Mouse (Mus musculus) frontal cortex, postnatal 25 days (tissue): ENCODE results near the gene Smyd2.

Experiments
- DNase-seq, 2 experiments: peaks; one replicate each; pipeline ENCODE4 v3.0.0; 2022; ENCODE audit warnings: low spot score in 2 of 2

Smyd2 gene

DNA sequence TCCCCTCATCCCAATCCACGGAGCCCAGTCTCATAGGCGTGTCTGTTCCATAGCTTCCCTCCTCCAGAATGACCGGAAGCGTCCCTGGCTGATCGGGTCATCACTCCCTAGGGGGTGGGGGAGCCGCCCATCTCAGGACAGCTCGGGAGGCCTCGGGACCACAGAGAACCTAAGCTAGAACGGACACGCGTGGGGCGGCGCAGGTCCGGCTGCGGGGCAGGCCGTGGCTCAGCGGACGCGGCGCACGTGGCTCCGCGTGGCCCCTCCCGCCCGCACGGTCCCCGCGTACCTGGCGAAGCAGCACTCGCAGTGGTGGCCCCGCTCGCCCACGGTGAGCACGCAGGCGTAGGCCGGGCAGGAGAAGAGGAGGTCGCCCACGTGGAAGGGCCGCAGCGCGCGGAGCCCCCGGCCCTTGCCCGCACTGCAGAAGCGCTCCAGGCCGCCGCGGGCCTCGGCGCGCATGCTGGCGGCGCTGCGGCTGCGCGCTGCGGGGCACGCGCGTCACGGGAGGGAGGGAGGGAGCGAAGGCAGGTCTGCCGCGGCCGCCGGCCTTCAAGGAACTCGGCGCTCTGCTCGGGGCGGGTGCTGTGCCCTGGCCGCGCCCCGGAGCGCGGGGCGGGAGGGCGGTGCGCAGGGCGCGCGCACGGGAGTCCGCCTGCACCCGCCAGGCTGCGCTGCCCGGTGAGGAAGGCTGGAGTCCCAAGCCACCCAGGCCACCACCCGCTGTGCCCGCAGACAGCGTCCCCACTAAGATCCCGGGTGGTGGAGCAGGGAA, at the start of gene Smyd2:
Smyd2 (minus strand) TSS at position 546 of the 775 bp plus-strand sequence.
- peak; percentile 25 to 37 for DNase-seq

DNA sequence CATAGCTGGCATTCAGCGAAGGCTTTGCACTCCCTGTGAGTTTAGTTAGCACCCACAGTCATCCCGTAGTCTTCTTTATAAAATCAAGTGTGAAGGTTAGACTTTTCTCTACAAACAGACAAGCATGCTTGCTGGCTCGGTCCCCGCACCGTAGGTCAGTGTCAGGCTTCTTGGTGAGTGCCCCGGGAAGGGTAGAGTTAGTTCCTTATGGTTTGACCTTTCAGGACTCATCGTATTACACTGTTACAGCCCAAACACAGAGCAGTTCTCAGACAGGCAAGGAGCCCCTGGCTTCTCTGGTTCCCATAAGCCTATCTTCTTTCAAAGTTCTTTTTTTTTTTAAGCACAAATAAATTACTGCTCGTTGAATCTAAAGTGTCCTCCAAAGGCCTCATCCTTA, 48.2 kb upstream of the Smyd2 start:
- DNase-seq: no peak

DNA sequence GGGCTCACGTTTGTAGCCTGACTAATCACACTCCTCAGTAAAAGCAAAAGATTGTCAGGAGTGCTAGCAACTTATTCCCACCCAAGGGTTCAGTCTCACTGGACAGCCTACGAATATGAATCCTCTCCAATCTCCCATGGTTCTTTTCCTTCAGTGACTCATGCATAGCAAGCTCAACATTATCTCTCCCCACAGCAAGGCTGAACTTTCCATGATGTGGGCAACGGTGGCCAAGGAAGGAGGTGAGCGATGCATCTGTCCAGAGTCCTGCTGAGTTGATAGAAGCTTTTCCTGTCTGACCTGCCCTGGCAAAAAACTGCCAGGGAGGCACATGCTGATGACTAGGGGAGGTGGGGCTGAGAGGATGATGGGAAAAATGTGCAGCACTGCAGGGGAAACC, 45.9 kb upstream of the Smyd2 start:
- DNase-seq: no peak

DNA sequence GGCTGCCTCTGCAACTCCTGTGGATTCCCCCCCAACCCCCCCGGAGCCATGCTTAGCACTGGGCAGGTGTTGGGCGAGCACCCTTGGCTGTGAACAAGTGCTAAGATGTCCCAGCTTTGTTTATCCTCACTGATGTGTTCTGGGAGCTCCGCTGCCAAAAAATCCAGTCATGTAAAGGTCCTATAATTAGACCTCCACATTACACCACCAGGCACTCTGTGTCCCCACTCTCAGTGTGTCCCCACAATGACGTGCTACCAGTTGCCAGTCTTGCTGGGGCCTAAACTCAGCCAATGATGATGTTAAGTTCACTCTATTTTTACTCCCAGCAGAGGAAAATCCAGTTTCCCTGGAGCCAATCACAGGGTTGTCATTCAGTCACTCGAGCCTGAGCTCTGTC, 38.3 kb upstream of the Smyd2 start:
- peak in 1 of 2 experiments; percentile 16 for DNase-seq

DNA sequence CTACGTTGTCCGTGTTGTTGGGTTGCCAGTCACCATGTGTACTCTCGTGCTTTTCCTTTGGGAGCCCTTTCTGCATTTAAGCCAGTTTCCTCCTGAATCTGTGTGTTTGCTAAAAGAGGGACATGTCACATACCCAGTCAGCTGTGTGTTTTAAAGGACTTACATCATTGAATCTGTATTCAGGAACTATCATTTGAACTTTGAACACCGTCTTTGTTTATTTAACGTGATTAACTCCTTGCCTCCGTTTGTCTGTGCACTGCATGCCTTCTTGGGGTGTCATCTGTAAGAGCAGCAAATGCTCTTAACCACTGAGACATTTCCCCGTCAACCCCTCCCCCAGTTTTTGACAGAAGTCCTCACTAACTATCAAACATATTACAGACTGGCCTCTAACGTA, 37.6 kb upstream of the Smyd2 start:
- DNase-seq: no peak

DNA sequence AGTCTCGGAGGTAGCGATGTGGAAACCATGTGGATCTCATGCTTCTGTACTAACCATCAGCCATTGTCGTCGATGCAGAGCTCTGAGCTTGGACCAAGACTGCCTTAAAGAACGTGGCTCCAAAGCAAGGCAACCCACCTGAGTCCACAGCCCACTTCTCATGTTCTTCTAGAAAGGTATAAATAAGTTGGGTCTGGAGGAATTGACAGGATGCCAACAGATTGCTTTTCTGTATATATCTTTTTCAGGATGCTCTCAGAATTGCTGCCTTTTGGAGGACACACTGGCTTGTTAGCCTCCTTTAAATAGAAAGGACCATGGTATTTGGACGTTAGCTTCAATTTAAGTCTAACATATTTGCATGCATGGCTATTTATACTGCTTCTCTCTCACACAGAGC, 29.7 kb upstream of the Smyd2 start:
- no peak for DNase-seq

DNA sequence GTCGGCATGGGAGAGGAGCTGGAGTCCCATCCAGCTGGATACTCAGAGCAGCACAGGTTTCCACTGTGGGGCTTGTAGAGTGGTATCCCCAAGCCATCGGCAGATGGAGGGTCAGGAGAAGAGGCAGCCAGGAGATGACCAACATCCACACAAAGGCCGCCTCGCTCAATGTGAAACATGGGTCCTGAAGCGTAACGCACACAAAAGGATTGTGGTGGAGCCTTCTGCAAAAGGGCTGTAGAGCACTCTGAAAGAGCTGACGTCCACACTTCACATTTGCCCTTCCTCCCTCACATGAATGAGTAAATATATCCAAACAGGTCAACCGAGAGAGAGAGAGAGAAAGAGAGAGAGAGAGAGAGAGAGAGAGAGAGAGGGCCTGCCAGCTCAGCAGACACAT, 25.2 kb upstream of the Smyd2 start:
- no peak for DNase-seq

DNA sequence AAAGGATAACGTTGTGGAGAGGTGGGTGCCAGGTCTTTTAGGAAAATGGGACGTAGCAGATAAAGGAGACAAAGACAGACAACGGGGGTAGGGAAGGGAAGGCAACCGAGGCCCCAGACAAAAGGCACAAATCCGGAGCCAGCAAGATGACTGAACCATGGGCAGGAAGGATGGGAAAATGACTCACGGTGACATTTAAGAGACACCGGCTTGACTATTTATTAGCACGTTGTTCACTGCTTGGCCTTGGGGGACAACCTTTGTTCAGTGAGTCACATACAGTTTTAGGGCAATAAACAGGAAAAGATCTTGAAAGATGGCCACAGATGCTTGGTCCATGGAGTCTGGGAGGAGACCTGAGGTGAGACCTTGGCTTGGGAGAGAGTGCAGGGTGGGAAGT, 24.0 kb upstream of the Smyd2 start:
- no peak for DNase-seq

DNA sequence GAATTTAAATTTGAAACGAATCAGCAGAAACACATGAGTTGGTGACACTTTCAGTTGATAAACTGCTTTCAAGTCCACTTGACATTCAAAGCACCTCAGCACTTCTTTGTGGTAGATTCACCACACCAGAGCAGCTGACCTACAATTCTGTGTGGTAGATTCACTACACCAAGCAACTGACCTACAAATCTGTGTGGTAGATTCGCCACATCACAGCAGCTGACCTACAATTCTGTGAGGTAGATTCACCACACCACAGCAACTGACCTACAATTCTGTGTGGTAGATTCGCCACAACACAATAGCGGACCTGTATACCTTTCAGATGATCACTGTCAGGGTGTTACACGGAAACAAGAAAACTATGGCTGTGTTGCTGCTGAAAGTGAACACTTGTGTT, 19.6 kb upstream of the Smyd2 start:
- no peak for DNase-seq

DNA sequence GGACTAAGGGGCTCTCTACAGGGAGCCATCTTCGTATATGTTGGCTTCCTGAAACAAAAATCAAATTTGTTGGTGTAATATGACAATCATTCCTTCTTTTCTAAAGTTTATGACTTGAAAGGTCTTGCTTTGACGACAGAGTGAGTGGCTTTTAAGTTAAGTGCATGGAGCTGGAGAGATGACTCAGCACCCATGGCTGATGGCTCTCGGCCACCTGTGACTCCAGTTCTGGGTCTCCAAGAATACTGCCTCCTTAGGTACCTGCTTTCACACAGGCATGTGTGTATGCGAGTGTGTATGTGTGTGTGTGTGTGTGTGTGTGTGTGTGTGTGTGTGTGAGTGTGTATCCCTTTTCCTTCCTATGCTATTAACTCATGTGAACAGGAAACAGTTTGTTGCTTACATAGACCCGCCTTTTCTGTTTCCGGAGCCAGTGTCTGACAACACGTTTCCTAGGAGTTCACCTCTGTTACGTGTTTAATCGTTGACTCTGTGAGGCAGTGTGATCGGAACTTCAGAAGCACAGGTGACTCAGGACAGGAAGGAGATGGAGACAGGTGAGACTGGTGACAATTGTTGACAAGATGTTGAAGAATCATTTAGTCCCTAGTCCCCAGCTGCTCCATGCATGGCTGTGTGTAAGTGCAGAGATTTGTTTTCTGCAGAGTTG, 14.4 kb upstream of the Smyd2 start:
- no peak for DNase-seq

DNA sequence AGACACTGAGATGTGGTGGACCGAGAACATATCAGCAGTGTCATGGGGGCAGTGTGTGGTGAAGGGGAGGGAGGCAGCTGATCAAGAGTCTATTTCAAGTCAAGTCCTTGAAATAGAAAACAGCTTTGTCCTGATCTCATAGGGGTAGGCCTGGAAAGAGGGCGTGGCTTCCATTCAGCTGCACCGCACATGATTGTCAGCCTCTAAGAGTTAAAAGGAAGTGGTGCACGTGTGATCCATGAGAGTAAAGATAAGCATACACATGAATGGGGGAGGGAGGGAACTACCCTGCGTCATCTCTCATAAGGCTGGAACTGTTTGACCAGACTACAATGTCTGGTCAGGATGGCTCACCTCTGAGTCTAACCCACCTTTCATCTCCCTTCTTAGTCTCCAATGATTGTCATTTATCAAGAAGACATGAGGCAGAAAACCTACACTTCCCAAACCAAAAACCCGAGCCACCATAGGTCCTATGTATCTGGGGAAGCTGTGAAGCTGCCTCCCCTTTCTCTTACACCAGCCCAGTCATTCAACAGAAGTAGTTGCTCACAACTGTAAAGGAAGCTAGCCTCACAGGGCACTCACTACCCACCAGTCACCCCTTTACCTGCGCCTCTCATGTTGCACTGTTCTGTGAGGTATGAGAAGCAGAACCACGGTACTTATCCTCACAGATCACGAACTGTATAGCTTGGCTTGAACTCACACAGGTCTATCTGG, 11.5 kb upstream of the Smyd2 start:
- no peak for DNase-seq

DNA sequence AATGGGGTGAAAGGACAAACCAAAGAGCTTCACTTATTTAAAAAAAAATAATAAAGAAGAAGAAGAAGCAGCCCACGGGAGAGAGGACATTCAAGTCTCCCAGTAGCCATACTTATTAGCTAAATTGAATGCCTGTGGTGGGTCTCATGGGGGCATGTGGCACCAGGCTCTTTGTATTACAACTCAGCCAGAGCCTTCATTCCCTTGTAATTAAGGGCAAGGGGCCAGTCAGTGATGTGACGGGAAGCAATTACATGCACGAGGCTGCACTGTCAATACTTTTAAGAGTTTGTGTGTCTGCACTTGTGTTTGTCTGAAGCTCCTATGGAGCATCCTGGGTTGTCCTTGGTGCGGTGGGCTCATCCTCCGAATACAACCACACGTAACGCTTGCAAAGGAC, 10.8 kb upstream of the Smyd2 start:
- no peak for DNase-seq

DNA sequence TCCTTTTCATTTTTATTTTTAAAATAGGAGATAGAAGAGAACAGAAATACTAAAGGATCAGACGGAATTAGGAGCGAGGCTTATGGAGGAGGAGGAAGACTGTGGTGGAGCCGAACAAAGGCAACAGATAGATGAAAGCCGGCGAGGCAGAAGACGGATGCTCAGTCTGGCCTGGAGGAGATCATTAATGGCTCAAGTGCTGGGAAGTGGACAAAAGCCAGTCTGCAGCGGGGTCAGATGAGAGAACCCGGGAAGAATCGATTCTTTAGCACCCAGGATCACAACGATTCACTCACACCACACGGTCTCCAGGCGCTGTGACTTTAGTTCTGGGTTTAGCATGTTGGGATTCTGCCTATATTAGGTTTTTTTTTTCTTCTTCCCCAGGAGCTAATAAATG, 10.0 kb upstream of the Smyd2 start:
- no peak for DNase-seq

DNA sequence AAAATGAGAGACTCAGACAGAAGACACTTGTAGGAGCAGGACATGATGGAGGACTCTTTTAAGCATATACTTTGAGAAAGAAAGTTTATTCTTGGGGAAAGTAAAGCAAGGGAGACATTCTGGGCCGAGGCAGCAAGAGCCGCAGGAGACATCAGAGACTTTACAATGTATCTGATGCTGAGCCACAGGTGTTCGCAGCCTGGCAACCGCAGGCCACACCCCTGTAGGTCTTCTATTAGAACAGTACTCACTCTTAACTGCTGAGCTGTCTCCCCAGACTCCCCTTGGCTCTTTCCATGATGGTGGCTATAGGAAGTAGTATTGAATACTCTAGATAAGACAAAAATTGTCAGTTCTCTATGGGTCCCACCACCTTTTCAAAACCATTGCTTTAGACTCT, 7.7 kb upstream of the Smyd2 start:
- DNase-seq: no peak

DNA sequence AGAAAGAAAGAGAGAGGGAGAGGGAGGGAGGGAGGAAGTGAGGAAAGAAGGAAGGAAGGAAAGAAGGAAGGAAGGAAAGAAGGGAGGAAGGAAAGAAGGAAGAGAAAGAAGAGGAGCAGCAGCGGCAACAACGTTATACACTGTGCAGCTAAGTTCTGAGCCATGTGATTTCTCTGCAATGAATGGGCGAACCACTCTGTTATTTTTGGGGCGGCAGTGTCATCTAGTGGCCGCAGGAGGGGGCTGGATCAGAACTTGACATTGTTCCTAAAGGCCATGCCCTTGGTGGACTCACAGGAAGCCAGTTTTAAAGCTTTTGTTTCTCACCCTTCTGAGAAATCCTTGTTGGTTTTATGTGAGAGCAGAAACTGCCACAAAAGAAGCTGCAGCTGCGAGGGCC, 5.5 kb upstream of the Smyd2 start:
- no peak for DNase-seq

DNA sequence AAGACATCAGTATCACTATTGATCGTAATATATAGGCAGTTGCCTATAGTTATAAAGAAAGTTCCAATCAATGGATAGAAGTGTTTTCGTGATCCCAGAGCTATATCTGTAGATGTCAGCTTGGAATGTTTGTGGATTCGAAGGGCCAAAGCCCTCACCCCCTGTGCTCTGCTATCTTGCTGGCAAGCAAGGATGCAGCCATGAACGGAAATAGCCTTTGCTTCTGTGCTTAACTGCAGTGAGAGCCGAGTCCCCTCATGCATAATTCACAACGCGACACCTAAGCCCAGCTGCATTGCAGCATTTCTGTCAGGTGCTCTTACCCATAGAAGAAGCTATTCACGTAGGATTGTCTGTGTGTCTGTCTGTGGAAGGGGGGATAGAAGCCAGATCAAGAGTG, 4.1 kb upstream of the Smyd2 start:
- DNase-seq: no peak

DNA sequence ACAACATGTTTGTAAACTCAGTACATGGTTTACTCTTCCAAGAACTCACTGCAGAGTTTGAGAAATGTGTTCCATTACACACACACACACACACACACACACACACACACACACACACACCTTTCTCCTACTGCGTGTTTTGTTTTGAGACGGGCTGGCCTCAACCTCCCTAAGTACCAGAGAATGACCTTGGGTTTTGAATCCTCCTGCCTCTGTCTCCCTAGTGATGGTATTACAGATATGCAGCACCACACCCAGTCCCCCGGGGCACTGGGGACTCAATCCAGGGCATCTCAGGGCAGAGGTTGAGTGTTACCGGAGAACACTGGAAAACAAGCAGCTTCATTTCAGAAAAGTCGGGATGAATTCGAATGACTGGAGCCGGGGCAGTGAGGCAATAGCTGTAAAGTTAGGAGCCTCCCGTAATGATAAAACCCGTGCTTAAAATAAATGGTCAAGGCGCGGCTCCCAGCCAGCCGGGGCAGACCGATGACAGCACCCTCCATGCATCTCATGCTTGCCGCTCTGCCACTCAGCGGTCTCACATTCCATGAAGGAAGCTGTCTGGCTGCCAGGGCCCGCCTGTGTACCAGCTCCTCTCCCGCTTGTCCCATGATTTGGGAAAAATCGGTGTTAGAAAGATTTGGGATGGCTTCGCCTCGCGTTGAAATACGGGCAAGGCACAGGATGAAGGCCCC, 1.9 kb upstream of the Smyd2 start:
- no peak for DNase-seq

DNA sequence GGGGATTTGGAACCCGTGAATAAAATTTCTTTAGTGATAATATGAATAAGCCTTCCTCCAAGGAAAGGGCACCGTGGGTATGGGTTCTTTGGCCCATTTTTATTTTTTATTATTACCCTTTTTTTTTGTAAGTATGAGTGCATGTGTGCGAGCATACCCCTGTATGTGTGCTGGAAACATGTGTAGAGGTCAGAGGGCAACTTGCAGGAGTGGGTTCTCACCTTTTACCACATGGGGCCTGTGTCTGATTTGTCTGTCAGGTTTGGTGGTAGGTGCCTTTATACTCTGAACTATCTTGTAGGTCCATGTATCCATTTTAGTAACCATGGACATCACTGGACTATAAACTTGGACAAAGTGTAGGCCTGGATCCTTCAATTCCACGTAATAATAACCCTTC, 994 bp upstream of the Smyd2 start:
- no peak for DNase-seq

DNA sequence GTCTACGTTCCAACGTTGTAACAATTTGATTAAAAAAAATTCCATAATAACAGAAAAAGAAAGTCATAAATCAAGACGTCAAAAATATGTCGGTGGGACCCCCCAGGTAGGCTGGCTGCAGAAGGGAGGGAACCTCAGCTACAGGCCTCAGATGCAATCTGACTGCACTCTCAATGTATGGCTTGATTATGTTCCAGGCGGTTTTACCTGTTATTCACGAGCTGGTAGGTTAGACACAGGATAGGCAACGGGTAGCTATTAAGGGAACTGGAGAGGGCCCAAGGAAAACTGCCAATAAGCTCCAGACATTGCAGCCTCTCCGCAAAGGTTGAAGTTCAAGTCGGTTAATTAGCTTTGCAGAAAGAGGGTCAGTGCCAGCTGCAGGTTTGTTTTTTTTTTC, 558 bp upstream of the Smyd2 start:
- no peak for DNase-seq

DNA sequence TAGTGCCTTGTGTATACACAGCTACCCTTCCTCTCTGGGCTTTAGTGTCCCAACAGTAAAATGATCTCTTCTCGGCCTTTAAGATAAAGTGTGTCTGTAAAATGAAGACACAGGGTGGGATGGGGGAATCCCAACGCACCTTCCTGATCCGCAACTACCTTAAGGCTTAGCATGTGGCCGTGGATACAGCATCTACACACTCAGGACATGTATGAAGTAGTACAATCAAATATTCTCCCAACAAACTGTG, 670 bp downstream of the Smyd2 start:
- no peak for DNase-seq

DNA sequence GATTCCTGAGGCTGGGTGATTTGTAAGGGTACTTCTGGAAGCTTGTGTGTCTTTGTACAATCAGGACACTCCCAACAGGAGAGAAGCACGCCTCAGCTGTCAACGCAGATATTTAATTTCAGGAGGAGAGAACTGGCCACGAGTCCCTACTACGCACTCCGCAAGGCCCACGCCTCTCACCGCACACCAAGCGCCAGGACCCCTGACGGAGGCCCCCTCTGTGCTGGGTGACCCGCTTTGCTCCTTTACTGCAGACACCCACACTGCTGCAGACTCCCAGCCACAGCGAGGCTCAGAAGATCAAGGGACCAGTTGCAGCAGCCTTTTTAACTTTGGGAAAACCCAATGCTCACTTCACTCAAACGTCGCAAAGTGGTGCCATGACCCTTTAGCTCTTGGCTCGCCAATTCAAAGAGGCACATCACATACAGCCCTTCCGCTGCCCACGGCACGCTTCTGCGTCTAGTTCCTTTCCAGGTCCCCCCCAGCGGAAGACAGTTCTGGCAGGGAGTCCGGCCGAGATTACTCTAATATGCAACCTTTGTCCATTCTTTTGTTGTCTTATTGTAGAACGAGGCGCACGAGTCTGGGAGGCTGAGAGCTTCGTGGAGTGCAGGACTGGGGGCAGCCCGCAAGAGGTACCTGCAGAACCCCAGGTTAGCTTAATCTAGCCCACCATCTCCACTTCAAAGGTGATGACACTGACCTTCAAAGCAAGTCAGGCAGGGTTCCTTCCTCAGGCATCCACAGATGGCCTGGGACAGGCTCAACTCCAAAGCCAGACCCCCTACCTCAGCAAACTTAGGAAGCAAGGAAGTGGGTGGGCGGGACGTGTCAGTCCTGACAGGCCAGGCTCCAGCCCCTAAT, 1.2 kb downstream of the Smyd2 start:
- DNase-seq: no peak

DNA sequence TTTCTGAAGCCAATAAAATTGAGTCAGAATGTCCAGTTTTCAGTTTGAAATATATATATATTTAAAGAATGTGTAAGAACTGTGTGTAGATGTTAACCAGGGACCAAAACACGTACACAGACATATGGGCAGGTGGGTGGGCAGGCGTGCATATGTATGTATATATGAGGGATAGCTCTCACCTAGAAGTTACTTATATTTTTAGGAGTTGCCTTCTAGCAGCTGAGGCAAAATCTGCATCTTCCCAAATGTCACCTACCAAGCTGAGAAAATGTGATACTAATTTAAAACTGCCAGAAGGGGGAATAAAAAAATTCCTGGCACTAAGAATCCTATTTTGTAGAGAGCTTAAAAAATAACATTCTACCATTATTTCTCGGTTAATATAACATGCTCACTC, 2.4 kb downstream of the Smyd2 start:
- DNase-seq: no peak
